Mouse (Mus musculus) heart, embryonic 15.5 days (tissue): Measurements from ENCODE around the gene Ppm1h. TPM values are rescaled to one million over a fixed set of nuclear protein-coding genes. Genes with fewer than 3 reads are reported as not detected.

Experiments
- ATAC-seq: fragments of 200-750 bp; cut with Nextera tagmentation; replicated peaks from 2 replicates; pipeline ENCODE4 v1.8.0; 2017; ENCODE audit warnings: low read depth, moderate TSS enrichment; ENCODE audit not compliant: insufficient number of reproducible peaks, insufficient read depth, low FRiP score
- H3K27ac ChIP-seq: fragments of 300-500 bp; sonication (generic); 2 replicates; pipeline ENCODE4 v1.5.1; 2015; ENCODE audit warnings: mild to moderate bottlenecking, inconsistent platforms
- H3K27me3 ChIP-seq: fragments of 300-500 bp; sonication (generic); 2 replicates; pipeline ENCODE4 v1.6.1; 2015; ENCODE audit warnings: inconsistent platforms
- H3K36me3 ChIP-seq: fragments of 300-500 bp; sonication (generic); 2 replicates; pipeline ENCODE4 v1.6.1; 2015; ENCODE audit warnings: mild to moderate bottlenecking, inconsistent platforms
- H3K4me1 ChIP-seq: fragments of 300-500 bp; sonication (generic); replicated peaks from 2 replicates; pipeline ENCODE4 v1.6.1; 2015; ENCODE audit warnings: inconsistent platforms
- H3K4me2 ChIP-seq: fragments of 300-500 bp; sonication (generic); 2 replicates; pipeline ENCODE4 v1.6.1; 2015; ENCODE audit warnings: inconsistent platforms, mild to moderate bottlenecking, moderate library complexity
- H3K4me3 ChIP-seq: fragments of 300-500 bp; sonication (generic); 2 replicates; pipeline ENCODE4 v1.5.1; 2015; ENCODE audit warnings: mild to moderate bottlenecking, inconsistent platforms
- H3K9ac ChIP-seq: fragments of 300-500 bp; sonication (generic); 2 replicates; pipeline ENCODE4 v1.6.1; 2015; ENCODE audit warnings: mild to moderate bottlenecking, inconsistent platforms
- H3K9me3 ChIP-seq: fragments of 300-500 bp; sonication (generic); replicated peaks from 2 replicates; pipeline ENCODE4 v1.6.1; 2016; ENCODE audit warnings: inconsistent platforms
- WGBS: fragments of 180-500 bp; shearing (Covaris S2); methylation state at CpG from one replicate; pipeline ENCODE4 v1.1.7; 2015; ENCODE audit warnings: mixed read lengths; 5-methylcytosine and 5-hydroxymethylcytosine counted together
- polyA plus RNA-seq: library from polyadenylated mRNA; unstranded; fragments of >200 nt; fragmentation: Nextera tagmentation; extraction: Ambion mirVana; gene quantifications from 2 replicates; pipeline ENCODE4 v1.2.1, GENCODE M21; 2015

Gene Ppm1h
- polyA plus RNA-seq, 1 experiment from 2014 or later: 4.2 TPM

GRCm38 (mm10) chr10:122800732-122801110 lies 122.2 kb downstream of the Ppm1h start:
- Histone ChIP-seq H3K9me3 (no peaks in the 10 kb centered on the region), H3K36me3 (no peaks in the 10 kb centered on the region), H3K27ac (peak overlapping the region; percentile 32), H3K4me2 (no peak overlapping the region), H3K4me3 (no peak overlapping the region), H3K4me1 (peaks cover 15% of the 10 kb centered on the region), H3K27me3 (no peaks in the 10 kb centered on the region), H3K9ac (no peak overlapping the region)
- 73% methylated on average over 4 of the region's 4 CpGs for WGBS
- no peak for ATAC-seq

- H3K4me3 ChIP-seq: peak overlapping the region; percentile 40
- peaks cover 15% of the 10 kb centered on the region for H3K4me1 ChIP-seq
- H3K36me3 ChIP-seq: no peaks in the 10 kb centered on the region
- H3K4me2 ChIP-seq: peak overlapping the region; percentile 66
- no peaks in the 10 kb centered on the region for H3K27me3 ChIP-seq
- H3K9me3 ChIP-seq: no peaks in the 10 kb centered on the region
- no peak overlapping the region for H3K27ac ChIP-seq
- peak overlapping the region; percentile 26 for H3K9ac ChIP-seq
- 26% methylated on average over 30 of the region's 30 CpGs for WGBS
- ATAC-seq: no peak
Measured at GRCm38 (mm10) chr10:122802218-122802617, 123.7 kb downstream of the Ppm1h start.

GRCm38 (mm10) chr10:122802901-122803300 lies 124.3 kb downstream of the Ppm1h start:
- Histone ChIP-seq H3K9me3 (no peaks in the 10 kb centered on the region), H3K27ac (no peak overlapping the region), H3K9ac (no peak overlapping the region), H3K36me3 (no peaks in the 10 kb centered on the region), H3K4me3 (no peak overlapping the region), H3K4me1 (peaks cover 22% of the 10 kb centered on the region), H3K27me3 (no peaks in the 10 kb centered on the region), H3K4me2 (no peak overlapping the region)
- 69% methylated on average over 7 of the region's 7 CpGs for WGBS
- no peak for ATAC-seq

- H3K27me3 ChIP-seq: no peaks in the 10 kb centered on the region
- WGBS: 9% methylated on average over 7 of the region's 7 CpGs
- H3K4me3 ChIP-seq: no peak overlapping the region
- no peaks in the 10 kb centered on the region for H3K36me3 ChIP-seq
- H3K27ac ChIP-seq: no peak overlapping the region
- no peaks in the 10 kb centered on the region for H3K9me3 ChIP-seq
- H3K4me1 ChIP-seq: peaks cover 28% of the 10 kb centered on the region
- no peak overlapping the region for H3K4me2 ChIP-seq
- H3K9ac ChIP-seq: no peak overlapping the region
- no peak for ATAC-seq
Measured at GRCm38 (mm10) chr10:122803906-122804305, 125.3 kb downstream of the Ppm1h start.

GRCm38 (mm10) chr10:122805866-122806265 lies 127.3 kb downstream of the Ppm1h start:
- peaks cover 21% of the 10 kb centered on the region for H3K4me1 ChIP-seq
- H3K36me3 ChIP-seq: no peaks in the 10 kb centered on the region
- H3K4me2 ChIP-seq: no peak overlapping the region
- WGBS: 48% methylated on average over 2 of the region's 2 CpGs
- H3K27me3 ChIP-seq: no peaks in the 10 kb centered on the region
- H3K9ac ChIP-seq: no peak overlapping the region
- no peak for ATAC-seq
- no peaks in the 10 kb centered on the region for H3K9me3 ChIP-seq
- H3K4me3 ChIP-seq: no peak overlapping the region
- no peak overlapping the region for H3K27ac ChIP-seq

GRCm38 (mm10) chr10:122807127-122808105 lies 128.9 kb downstream of the Ppm1h start:
- peak overlapping the region; percentile 29; the same call in 1 of the 2 replicates for H3K9ac ChIP-seq
- peak overlapping the region; percentile 64 for H3K27ac ChIP-seq
- no peaks in the 10 kb centered on the region for H3K27me3 ChIP-seq
- 0 out of 2 replicates have a peak, but pooled peaks have one; percentile 57 for ATAC-seq
- no peak overlapping the region for H3K4me3 ChIP-seq
- no peak overlapping the region for H3K4me2 ChIP-seq
- no peaks in the 10 kb centered on the region for H3K36me3 ChIP-seq
- no peaks in the 10 kb centered on the region for H3K9me3 ChIP-seq
- 31% methylated on average over 9 of the region's 9 CpGs for WGBS
- peaks cover 14% of the 10 kb centered on the region for H3K4me1 ChIP-seq

- H3K4me2 ChIP-seq: no peak overlapping the region
- WGBS: 52% methylated on average over 4 of the region's 4 CpGs
- H3K27me3 ChIP-seq: no peaks in the 10 kb centered on the region
- H3K36me3 ChIP-seq: no peaks in the 10 kb centered on the region
- H3K9ac ChIP-seq: no peak overlapping the region
- H3K27ac ChIP-seq: no peak overlapping the region
- no peak overlapping the region for H3K4me3 ChIP-seq
- ATAC-seq: no peak
- H3K4me1 ChIP-seq: peaks cover 13% of the 10 kb centered on the region
- no peaks in the 10 kb centered on the region for H3K9me3 ChIP-seq
Measured at GRCm38 (mm10) chr10:122808186-122808585, 129.6 kb downstream of the Ppm1h start.

- Histone ChIP-seq H3K27me3 (no peaks in the 10 kb centered on the region), H3K36me3 (no peaks in the 10 kb centered on the region), H3K4me2 (no peak overlapping the region), H3K4me1 (peaks cover 13% of the 10 kb centered on the region), H3K27ac (no peak overlapping the region), H3K9me3 (no peaks in the 10 kb centered on the region), H3K9ac (no peak overlapping the region), H3K4me3 (no peak overlapping the region)
- no peak for ATAC-seq
- 80% methylated on average over 8 of the region's 8 CpGs for WGBS
Measured at GRCm38 (mm10) chr10:122809851-122810250, 131.3 kb downstream of the Ppm1h start.

GRCm38 (mm10) chr10:122815094-122815493 lies 136.5 kb downstream of the Ppm1h start:
- peak; percentile 79 for ATAC-seq
- no peak overlapping the region; the same call in 1 of the 2 replicates for H3K4me2 ChIP-seq

GRCm38 (mm10) chr10:122817741-122818140 lies 139.2 kb downstream of the Ppm1h start:
- H3K27me3 ChIP-seq: no peaks in the 10 kb centered on the region
- H3K27ac ChIP-seq: no peak overlapping the region
- no peak overlapping the region for H3K4me3 ChIP-seq
- ATAC-seq: no peak
- WGBS: 73% methylated on average over 8 of the region's 8 CpGs
- no peaks in the 10 kb centered on the region; the same call in 1 of the 2 replicates for H3K4me1 ChIP-seq
- no peaks in the 10 kb centered on the region for H3K9me3 ChIP-seq
- H3K4me2 ChIP-seq: no peak overlapping the region
- H3K9ac ChIP-seq: no peak overlapping the region
- H3K36me3 ChIP-seq: no peaks in the 10 kb centered on the region

More at GRCm38 (mm10) chr10:122815094-122815493, 136.5 kb downstream of the Ppm1h start:
- Histone ChIP-seq H3K4me3 (no peak overlapping the region), H3K27ac (no peak overlapping the region), H3K36me3 (no peaks in the 10 kb centered on the region), H3K27me3 (no peaks in the 10 kb centered on the region), H3K9me3 (no peaks in the 10 kb centered on the region), H3K9ac (no peak overlapping the region), H3K4me1 (no peaks in the 10 kb centered on the region; the same call in 1 of the 2 replicates)
- WGBS: 59% methylated on average over 14 of the region's 14 CpGs

- Histone ChIP-seq H3K27me3 (no peaks in the 10 kb centered on the region), H3K4me2 (no peak overlapping the region), H3K27ac (no peak overlapping the region), H3K36me3 (no peaks in the 10 kb centered on the region), H3K9ac (no peak overlapping the region), H3K4me3 (no peak overlapping the region), H3K9me3 (no peaks in the 10 kb centered on the region), H3K4me1 (no peaks in the 10 kb centered on the region; the same call in 1 of the 2 replicates)
- no peak for ATAC-seq
- WGBS: 91% methylated on average over 6 of the region's 6 CpGs
Measured at GRCm38 (mm10) chr10:122819808-122820207, 141.2 kb downstream of the Ppm1h start.
